Mouse (Mus musculus): ENCODE results near the gene F2. TPM values are rescaled to one million over a fixed set of nuclear protein-coding genes. Genes with fewer than 3 reads are reported as not detected.

F2 gene
- polyA plus RNA-seq, 1 experiment from 2014 or later: 0.36 TPM

DNA sequence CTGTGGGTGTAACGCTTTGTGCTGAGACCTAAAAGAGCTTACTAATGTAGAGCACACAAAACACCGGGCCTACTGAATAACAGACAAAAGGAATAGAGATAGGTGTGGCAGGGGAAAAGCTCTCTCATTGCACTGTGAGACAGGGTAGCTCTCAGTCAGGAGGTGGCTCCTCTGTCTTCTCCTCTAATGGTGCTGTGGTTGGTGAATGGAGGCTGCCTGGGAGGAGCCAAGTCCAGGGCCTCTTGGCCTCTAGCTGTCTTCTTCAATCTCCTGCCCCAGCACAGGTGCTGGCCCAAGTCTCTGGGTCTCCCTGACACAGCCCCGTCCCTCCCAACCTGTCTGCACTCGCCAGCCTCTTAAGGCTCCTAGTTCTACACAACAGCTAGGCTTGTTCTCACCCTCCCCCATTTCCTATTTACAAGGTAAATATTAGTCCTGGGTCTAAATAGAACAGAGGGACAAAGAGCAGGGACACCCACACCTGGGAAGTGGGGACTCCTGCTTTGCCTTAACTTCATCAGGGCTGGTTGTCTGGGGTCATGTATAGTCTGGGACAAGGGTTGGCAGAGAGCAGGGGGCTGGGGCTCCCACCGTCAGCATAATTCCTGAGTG lies 619 bp upstream of the F2 start:
- H3K4me1 ChIP-seq (ENCODE audit: control insufficient read depth, insufficient read depth, low read length): no peaks in the 10 kb centered on the region
- no peak overlapping the region for H3K4me3 ChIP-seq (ENCODE audit: low read depth, low read length)
- no peak for ATAC-seq (ENCODE audit: low read depth)
- 81% methylated on average over 5 of the region's 5 CpGs for WGBS
- no peaks in the 10 kb centered on the region for H3K36me3 ChIP-seq (ENCODE audit: control insufficient read depth, insufficient read depth, low read length)
- no peak overlapping the region for H3K4me2 ChIP-seq (ENCODE audit: low read depth, low read length)
- no peak overlapping the region for H3K9ac ChIP-seq (replicated peaks; ENCODE audit: low read depth, low read length)
- H3K27me3 ChIP-seq (ENCODE audit: control insufficient read depth, insufficient read depth, low read length): no peaks in the 10 kb centered on the region
- H3K9me3 ChIP-seq (ENCODE audit: control insufficient read depth, low read length): no peaks in the 10 kb centered on the region
- no peak overlapping the region for H3K27ac ChIP-seq (ENCODE audit: low read depth, low read length)

GRCm38 (mm10) chr2:91635486-91635885 lies 728 bp downstream of the F2 start:
- H3K4me3 ChIP-seq (ENCODE audit: low read depth, low read length): no peak overlapping the region
- no peaks in the 10 kb centered on the region for H3K4me1 ChIP-seq (ENCODE audit: control insufficient read depth, insufficient read depth, low read length)
- WGBS: 91% methylated on average over 11 of the region's 11 CpGs
- no peaks in the 10 kb centered on the region for H3K36me3 ChIP-seq (ENCODE audit: control insufficient read depth, insufficient read depth, low read length)
- no peaks in the 10 kb centered on the region for H3K27me3 ChIP-seq (ENCODE audit: control insufficient read depth, insufficient read depth, low read length)
- H3K27ac ChIP-seq (ENCODE audit: low read depth, low read length): no peak overlapping the region
- no peak overlapping the region for H3K4me2 ChIP-seq (ENCODE audit: low read depth, low read length)
- no peak for ATAC-seq (ENCODE audit: low read depth)
- H3K9me3 ChIP-seq (ENCODE audit: control insufficient read depth, low read length): no peaks in the 10 kb centered on the region
- no peak overlapping the region for H3K9ac ChIP-seq (replicated peaks; ENCODE audit: low read depth, low read length)

- no peaks in the 10 kb centered on the region for H3K27me3 ChIP-seq (ENCODE audit: control insufficient read depth, insufficient read depth, low read length)
- H3K27ac ChIP-seq (ENCODE audit: low read depth, low read length): no peak overlapping the region
- no peak for ATAC-seq (ENCODE audit: low read depth)
- no peak overlapping the region for H3K4me3 ChIP-seq (ENCODE audit: low read depth, low read length)
- no peaks in the 10 kb centered on the region for H3K36me3 ChIP-seq (ENCODE audit: control insufficient read depth, insufficient read depth, low read length)
- WGBS: 84% methylated on average over 9 of the region's 9 CpGs
- no peaks in the 10 kb centered on the region for H3K9me3 ChIP-seq (ENCODE audit: control insufficient read depth, low read length)
- no peaks in the 10 kb centered on the region for H3K4me1 ChIP-seq (ENCODE audit: control insufficient read depth, insufficient read depth, low read length)
- H3K4me2 ChIP-seq (ENCODE audit: low read depth, low read length): no peak overlapping the region
- no peak overlapping the region for H3K9ac ChIP-seq (replicated peaks; ENCODE audit: low read depth, low read length)
Measured at GRCm38 (mm10) chr2:91634841-91635240, 1.4 kb downstream of the F2 start.

DNA sequence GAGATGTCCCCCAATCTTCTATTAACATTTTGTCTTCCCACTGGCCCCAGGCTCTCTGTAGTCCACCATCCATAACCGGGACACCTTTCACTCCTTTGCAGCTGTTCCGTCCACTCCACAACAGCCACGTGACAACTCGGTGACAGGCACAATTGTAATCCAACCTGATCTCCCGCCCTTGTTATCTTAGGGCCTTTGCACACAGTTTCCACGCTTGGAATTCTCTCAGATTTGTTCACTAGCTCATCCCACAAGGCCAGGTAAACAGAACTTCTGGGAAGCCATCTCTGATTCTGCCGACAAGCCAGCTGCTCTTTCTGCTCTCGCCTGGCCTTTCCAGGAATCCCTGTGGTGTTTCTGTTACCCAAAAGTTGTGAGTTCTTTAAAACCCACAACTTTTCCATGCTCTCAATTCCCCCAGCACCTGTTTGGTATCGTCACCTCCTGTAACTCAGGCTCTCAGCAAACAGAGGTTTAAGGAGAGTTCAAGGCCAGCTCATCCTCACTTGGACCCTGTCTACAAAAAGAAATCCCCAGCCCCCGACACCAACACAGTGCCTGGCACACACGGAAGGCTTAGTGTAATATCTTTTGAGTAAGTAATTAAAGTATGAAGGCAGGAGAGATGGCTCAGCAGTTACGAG lies 2.8 kb downstream of the F2 start:
- Histone ChIP-seq H3K27me3 (ENCODE audit: control insufficient read depth, insufficient read depth, low read length) (no peaks in the 10 kb centered on the region), H3K4me3 (ENCODE audit: low read depth, low read length) (no peak overlapping the region), H3K4me2 (ENCODE audit: low read depth, low read length) (no peak overlapping the region), H3K4me1 (ENCODE audit: control insufficient read depth, insufficient read depth, low read length) (no peaks in the 10 kb centered on the region), H3K9ac (replicated peaks; ENCODE audit: low read depth, low read length) (no peak overlapping the region), H3K27ac (ENCODE audit: low read depth, low read length) (no peak overlapping the region), H3K9me3 (ENCODE audit: control insufficient read depth, low read length) (no peaks in the 10 kb centered on the region), H3K36me3 (ENCODE audit: control insufficient read depth, insufficient read depth, low read length) (no peaks in the 10 kb centered on the region)
- 88% methylated on average over 12 of the region's 12 CpGs for WGBS
- ATAC-seq (ENCODE audit: low read depth): no peak

- no peak for ATAC-seq (ENCODE audit: low read depth)
- no peaks in the 10 kb centered on the region for H3K4me1 ChIP-seq (ENCODE audit: control insufficient read depth, insufficient read depth, low read length)
- no peak overlapping the region for H3K9ac ChIP-seq (replicated peaks; ENCODE audit: low read depth, low read length)
- 91% methylated on average over 5 of the region's 5 CpGs for WGBS
- no peak overlapping the region for H3K27ac ChIP-seq (ENCODE audit: low read depth, low read length)
- H3K9me3 ChIP-seq (ENCODE audit: control insufficient read depth, low read length): no peaks in the 10 kb centered on the region
- no peaks in the 10 kb centered on the region for H3K27me3 ChIP-seq (ENCODE audit: control insufficient read depth, insufficient read depth, low read length)
- H3K36me3 ChIP-seq (ENCODE audit: control insufficient read depth, insufficient read depth, low read length): no peaks in the 10 kb centered on the region
- no peak overlapping the region for H3K4me2 ChIP-seq (ENCODE audit: low read depth, low read length)
- H3K4me3 ChIP-seq (ENCODE audit: low read depth, low read length): no peak overlapping the region
Measured at GRCm38 (mm10) chr2:91632316-91632715, 3.9 kb downstream of the F2 start.

DNA sequence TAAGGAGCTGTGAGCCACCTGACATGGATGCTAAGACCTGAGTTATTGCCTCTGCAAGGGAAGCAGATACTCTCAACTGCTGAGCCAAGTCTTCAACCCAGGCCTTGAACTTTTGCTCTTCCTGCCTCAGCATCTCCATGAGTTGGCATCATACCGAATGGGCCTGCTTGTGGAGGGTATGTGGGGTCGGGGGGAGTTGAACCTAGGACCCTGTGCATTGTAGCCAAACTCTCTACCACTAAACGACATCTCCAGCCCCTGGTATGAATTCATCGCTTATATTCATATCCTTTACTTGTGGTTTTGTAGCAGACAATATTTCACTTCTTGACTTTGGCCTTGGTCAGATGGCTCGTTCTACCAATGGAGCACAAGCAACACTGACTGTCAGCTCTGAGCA lies 4.4 kb downstream of the F2 start:
- no peak overlapping the region for H3K9ac ChIP-seq (replicated peaks; ENCODE audit: low read depth, low read length)
- ATAC-seq (ENCODE audit: low read depth): no peak
- no peaks in the 10 kb centered on the region for H3K27me3 ChIP-seq (ENCODE audit: control insufficient read depth, insufficient read depth, low read length)
- no peak overlapping the region for H3K4me3 ChIP-seq (ENCODE audit: low read depth, low read length)
- no peaks in the 10 kb centered on the region for H3K9me3 ChIP-seq (ENCODE audit: control insufficient read depth, low read length)
- H3K4me1 ChIP-seq (ENCODE audit: control insufficient read depth, insufficient read depth, low read length): no peaks in the 10 kb centered on the region
- no peak overlapping the region for H3K27ac ChIP-seq (ENCODE audit: low read depth, low read length)
- no peak overlapping the region for H3K4me2 ChIP-seq (ENCODE audit: low read depth, low read length)
- 83% methylated on average over 5 of the region's 5 CpGs for WGBS
- H3K36me3 ChIP-seq (ENCODE audit: control insufficient read depth, insufficient read depth, low read length): no peaks in the 10 kb centered on the region

- no peaks in the 10 kb centered on the region for H3K27me3 ChIP-seq (ENCODE audit: control insufficient read depth, insufficient read depth, low read length)
- H3K4me3 ChIP-seq (ENCODE audit: low read depth, low read length): no peak overlapping the region
- no peak for ATAC-seq (ENCODE audit: low read depth)
- H3K9ac ChIP-seq (replicated peaks; ENCODE audit: low read depth, low read length): no peak overlapping the region
- 94% methylated on average over 12 of the region's 12 CpGs for WGBS
- H3K9me3 ChIP-seq (ENCODE audit: control insufficient read depth, low read length): no peaks in the 10 kb centered on the region
- H3K4me1 ChIP-seq (ENCODE audit: control insufficient read depth, insufficient read depth, low read length): no peaks in the 10 kb centered on the region
- no peak overlapping the region for H3K27ac ChIP-seq (ENCODE audit: low read depth, low read length)
- H3K4me2 ChIP-seq (ENCODE audit: low read depth, low read length): no peak overlapping the region
- H3K36me3 ChIP-seq (ENCODE audit: control insufficient read depth, insufficient read depth, low read length): no peaks in the 10 kb centered on the region
Measured at GRCm38 (mm10) chr2:91630384-91630783, 5.8 kb downstream of the F2 start.

GRCm38 (mm10) chr2:91629682-91630081 lies 6.5 kb downstream of the F2 start:
- H3K27me3 ChIP-seq (ENCODE audit: control insufficient read depth, insufficient read depth, low read length): no peaks in the 10 kb centered on the region
- no peak overlapping the region for H3K27ac ChIP-seq (ENCODE audit: low read depth, low read length)
- no peak overlapping the region for H3K4me2 ChIP-seq (ENCODE audit: low read depth, low read length)
- no peak overlapping the region for H3K9ac ChIP-seq (replicated peaks; ENCODE audit: low read depth, low read length)
- H3K9me3 ChIP-seq (ENCODE audit: control insufficient read depth, low read length): no peaks in the 10 kb centered on the region
- no peaks in the 10 kb centered on the region for H3K36me3 ChIP-seq (ENCODE audit: control insufficient read depth, insufficient read depth, low read length)
- no peak overlapping the region for H3K4me3 ChIP-seq (ENCODE audit: low read depth, low read length)
- 86% methylated on average over 18 of the region's 18 CpGs for WGBS
- ATAC-seq (ENCODE audit: low read depth): no peak
- no peaks in the 10 kb centered on the region for H3K4me1 ChIP-seq (ENCODE audit: control insufficient read depth, insufficient read depth, low read length)

DNA sequence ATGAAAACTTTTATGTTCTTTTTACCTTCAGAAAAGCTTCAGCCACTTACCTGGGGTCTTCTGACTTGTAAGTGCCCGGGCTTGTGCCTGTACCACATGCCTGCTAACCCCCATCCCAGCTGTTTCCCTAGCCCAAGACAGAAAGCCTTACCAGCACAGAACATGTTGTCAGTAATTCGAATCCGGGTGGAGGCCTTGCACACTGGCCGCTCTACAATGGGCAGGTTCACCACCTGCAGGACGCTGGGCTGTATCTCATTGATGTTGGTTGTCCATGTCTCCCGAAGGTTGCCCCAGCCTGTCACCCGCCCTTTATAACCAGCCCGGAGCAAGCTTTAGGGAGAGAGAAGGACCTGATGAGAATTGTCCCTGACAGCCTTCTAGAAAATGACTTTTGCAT lies 8.0 kb downstream of the F2 start:
- H3K4me1 ChIP-seq (ENCODE audit: control insufficient read depth, insufficient read depth, low read length): no peaks in the 10 kb centered on the region
- H3K9me3 ChIP-seq (ENCODE audit: control insufficient read depth, low read length): no peaks in the 10 kb centered on the region
- WGBS: 92% methylated on average over 8 of the region's 8 CpGs
- H3K4me3 ChIP-seq (ENCODE audit: low read depth, low read length): no peak overlapping the region
- H3K27me3 ChIP-seq (ENCODE audit: control insufficient read depth, insufficient read depth, low read length): no peaks in the 10 kb centered on the region
- no peak overlapping the region for H3K27ac ChIP-seq (ENCODE audit: low read depth, low read length)
- H3K9ac ChIP-seq (replicated peaks; ENCODE audit: low read depth, low read length): no peak overlapping the region
- H3K4me2 ChIP-seq (ENCODE audit: low read depth, low read length): no peak overlapping the region
- ATAC-seq (ENCODE audit: low read depth): no peak
- no peaks in the 10 kb centered on the region for H3K36me3 ChIP-seq (ENCODE audit: control insufficient read depth, insufficient read depth, low read length)
